Mouse (Mus musculus) v-Abl transformed pro-B cells (cell line): ENCODE data around the gene Tiam2.

Experiments
- in situ Hi-C, 2 experiments: fragments of 400-800 bp; cut with MboI; formaldehyde crosslinking; loops; one replicate each; pipeline ENCODE4 v1.15.1; 2025; ENCODE audit not compliant: unreplicated experiment in 2 of 2

The Tiam2 gene

GRCm38 (mm10) chr17:3532254-3532653 is 205.9 kb downstream of the Tiam2 start, which contains the start of gene Cldn20:
TSS of gene Cldn20 (plus strand) at chr17:3532554.
- in situ Hi-C loops, result no loop called here

DNA sequence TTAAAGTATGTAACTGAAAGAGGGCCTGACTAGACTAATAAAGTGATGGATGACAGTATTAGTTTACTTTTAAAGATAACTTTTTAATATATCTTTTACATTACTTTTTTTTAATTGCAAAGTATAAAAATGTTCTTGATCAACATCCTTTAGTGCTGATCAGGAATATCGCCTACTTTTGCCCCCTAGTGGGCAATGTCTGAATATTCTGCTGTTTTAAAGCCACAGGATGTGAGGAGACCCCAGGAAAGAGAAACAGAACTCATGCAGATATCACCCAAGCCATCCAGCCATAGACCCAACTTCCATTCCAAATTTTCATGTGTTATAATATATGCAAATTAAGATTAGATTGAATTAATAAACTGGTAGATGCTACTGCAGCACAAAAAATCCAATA is 207.1 kb downstream of the Tiam2 start:
- in situ Hi-C loops, result no loop called here

DNA sequence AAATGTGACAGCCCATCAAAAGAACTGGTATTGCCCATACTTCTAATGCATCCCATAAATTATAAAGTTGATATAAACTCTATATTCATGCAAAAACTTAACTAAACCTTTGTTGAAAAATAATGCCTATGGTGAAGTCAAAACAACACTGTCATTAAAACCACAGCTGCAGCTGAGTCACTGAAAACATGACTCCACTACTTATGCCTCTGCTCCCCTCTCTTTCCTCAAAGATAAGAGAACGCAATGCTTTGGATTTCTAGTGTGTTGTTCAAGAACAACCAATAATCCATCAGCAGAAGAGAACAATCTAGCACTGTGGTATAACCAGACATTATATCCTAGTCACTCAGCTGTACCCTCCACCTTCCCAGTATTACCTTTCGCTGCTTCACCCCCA is 213.9 kb downstream of the Tiam2 start:
- in situ Hi-C loops, result no loop called here

DNA sequence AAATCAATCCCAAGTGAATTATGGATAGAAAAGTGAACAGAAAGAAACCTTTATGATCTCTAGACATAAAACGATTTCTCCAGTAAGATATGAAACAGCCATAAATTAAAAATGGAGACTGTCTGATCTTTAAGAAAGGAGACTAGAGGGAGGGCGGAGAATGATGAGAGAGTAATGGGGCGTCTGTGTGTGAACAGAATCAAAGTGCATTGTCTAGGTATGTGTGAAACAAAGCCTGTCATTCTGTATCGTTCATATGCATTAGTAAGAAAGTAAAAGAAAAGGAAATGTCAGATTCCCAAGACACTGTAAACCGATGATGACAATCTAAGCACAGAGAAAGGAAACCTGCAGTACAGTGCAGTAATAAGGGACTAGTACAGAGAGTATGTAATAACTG is 214.7 kb downstream of the Tiam2 start:
- in situ Hi-C loops, result no loop called here

DNA sequence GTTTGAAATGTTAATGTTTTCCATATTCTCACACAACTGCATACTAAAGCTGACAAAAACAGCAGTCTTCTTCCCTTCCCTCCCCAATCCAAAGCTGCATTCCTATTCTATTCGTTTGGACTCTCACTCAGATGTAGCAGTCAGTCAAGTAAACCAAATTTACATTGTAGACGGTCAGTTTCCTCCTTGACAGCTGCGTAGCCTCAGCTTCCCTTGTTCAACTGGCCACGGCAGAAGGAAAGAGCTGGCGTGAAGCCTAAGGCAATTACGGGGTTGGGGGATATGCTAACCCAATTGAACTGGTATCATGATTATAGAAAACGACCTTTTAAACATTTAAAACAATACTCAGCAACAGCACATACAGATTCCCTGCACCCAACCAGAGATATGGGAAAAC is 221.4 kb downstream of the Tiam2 start:
- in situ Hi-C loops, result no loop called here

DNA sequence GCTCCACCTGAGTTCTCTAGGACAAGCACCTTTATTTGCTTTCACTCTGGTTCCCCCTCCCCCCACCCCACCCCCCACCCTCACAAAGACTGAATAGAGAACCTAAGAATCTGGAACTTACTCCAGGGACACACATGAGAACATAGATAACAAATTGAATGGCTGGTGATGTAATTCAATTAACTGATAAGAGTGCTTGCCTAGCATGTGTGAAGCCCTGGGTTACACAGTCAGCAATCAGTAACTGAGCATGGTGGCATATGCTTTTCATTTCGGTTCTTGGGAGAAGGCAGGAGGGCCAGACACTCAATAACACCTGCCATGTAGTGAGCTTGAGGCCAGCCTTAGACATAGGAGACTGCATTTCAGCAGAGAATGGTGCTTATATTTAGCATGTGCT is 229.9 kb downstream of the Tiam2 start:
- in situ Hi-C loops, result loop anchor here (25.0 kb wide), 4 partner anchors 931 to 1656 kb away; no protein-coding TSS in a partner anchor

- in situ Hi-C loops, result loop anchor here (25.0 kb wide), 4 partner anchors 930 to 1655 kb away; no protein-coding TSS in a partner anchor
These were observed 231.2 kb downstream of the Tiam2 start, which contains the start of gene Tfb1m for GRCm38 (mm10) chr17:3557331-3558311. TSS of gene Tfb1m (minus strand) at chr17:3557781.

DNA sequence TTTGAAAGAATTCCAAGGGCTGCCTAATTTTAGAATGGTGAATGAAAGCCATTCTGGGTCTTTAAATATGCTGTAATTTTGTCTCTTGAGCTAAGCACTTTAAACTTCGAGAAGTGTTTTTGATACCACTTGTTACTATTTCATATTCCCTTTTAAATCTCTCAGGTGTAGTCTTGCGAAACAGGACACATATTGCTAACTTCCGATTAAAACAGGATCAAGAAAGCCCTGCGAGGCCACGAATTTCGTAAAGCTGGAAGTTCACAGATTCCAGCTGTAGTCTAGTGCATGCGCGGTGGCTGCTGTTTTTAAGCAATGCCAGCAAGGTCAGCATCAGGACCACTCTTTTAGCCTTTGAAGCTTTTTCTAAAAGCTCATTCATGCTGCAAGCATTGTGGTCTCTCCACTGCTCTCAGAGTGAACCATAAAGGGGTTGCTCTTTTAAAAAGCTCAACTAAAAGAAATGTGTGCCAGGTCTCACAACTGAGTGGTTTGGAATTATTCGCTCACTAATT is 232.0 kb downstream of the Tiam2 start:
- in situ Hi-C loops, result loop anchor here (25.0 kb wide), 4 partner anchors 929 to 1654 kb away; no protein-coding TSS in a partner anchor

- in situ Hi-C loops, result loop anchor here (25.0 kb wide), 4 partner anchors 927 to 1652 kb away; no protein-coding TSS in a partner anchor
These were observed 234.2 kb downstream of the Tiam2 start for GRCm38 (mm10) chr17:3560534-3560933.

DNA sequence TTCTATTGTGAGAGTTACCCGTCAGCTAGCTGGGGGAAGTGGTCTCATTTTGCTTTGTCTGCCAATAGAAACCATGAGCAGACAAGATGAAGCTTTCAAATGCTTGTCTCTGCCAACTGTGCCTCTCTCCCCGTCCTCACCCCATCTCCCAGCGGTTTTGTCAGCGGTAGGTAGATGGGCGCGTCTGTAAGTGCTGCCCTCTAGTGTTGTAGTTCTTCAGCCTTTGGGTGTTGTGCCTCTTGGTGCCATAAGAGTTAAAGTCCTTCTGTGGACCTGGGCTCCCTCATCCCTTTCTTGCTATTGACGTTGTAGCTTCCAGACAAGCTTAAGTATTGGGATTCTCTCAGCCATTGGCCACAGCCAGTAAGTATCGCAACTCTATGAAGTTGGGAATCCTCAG is 236.0 kb downstream of the Tiam2 start:
- in situ Hi-C loops, result loop anchor here (25.0 kb wide), 4 partner anchors 925 to 1650 kb away; no protein-coding TSS in a partner anchor

- in situ Hi-C loops, result loop anchor here (5.0 to 25.0 kb wide), 5 partner anchors 916 to 1826 kb away; no protein-coding TSS in a partner anchor
These were observed 244.5 kb downstream of the Tiam2 start for GRCm38 (mm10) chr17:3570876-3571275.
